Mouse (Mus musculus) midbrain, embryonic 11.5 days (tissue): ENCODE data around the gene Syap1. TPM values are rescaled to one million over a fixed set of nuclear protein-coding genes. Genes with fewer than 3 reads are reported as not detected.
A peak's percentile ranks its signal among the peaks of the same experiment; 100 is the strongest.
"Not testable (repeated sequence)": the region's sequence is repeated elsewhere in the genome, so short reads cannot be mapped to it uniquely, and the experiment has no call there.

Experiments used
- ATAC-seq: fragments of 200-750 bp; cut with Nextera tagmentation; 2 replicates; pipeline ENCODE4 v1.8.0; 2017; ENCODE audit warnings: moderate TSS enrichment, moderate library complexity; ENCODE audit not compliant: low FRiP score
- DNase-seq: peaks from one replicate; pipeline ENCODE4 v3.0.0; 2015; ENCODE audit warnings: low spot score; ENCODE audit errors: missing footprints
- H3K27ac ChIP-seq: fragments of 300-500 bp; sonication (generic); 2 replicates; pipeline ENCODE4 v1.5.1; 2014; ENCODE audit warnings: low read depth, low read length
- H3K27me3 ChIP-seq: fragments of 300-500 bp; sonication (generic); 2 replicates; pipeline ENCODE4 v1.6.1; 2014; ENCODE audit warnings: mild to moderate bottlenecking, low read length, moderate library complexity, mixed read lengths; ENCODE audit not compliant: control insufficient read depth, insufficient read depth
- H3K36me3 ChIP-seq: fragments of 300-500 bp; sonication (generic); 2 replicates; pipeline ENCODE4 v1.6.1; 2014; ENCODE audit warnings: mild to moderate bottlenecking, low read length, moderate library complexity, mixed read lengths; ENCODE audit not compliant: control insufficient read depth, insufficient read depth
- H3K4me1 ChIP-seq: fragments of 300-500 bp; sonication (generic); 2 replicates; pipeline ENCODE4 v1.6.1; 2014; ENCODE audit warnings: low read length; ENCODE audit not compliant: control insufficient read depth, insufficient read depth
- H3K4me2 ChIP-seq: fragments of 300-500 bp; sonication (generic); 2 replicates; pipeline ENCODE4 v1.6.1; 2014; ENCODE audit warnings: mild to moderate bottlenecking, moderate library complexity
- H3K4me3 ChIP-seq: fragments of 300-500 bp; sonication (generic); 2 replicates; pipeline ENCODE4 v1.5.1; 2014; ENCODE audit warnings: low read depth, low read length
- H3K9ac ChIP-seq: fragments of 300-500 bp; sonication (generic); 2 replicates; pipeline ENCODE4 v1.6.1; 2014; ENCODE audit warnings: low read length
- H3K9me3 ChIP-seq: fragments of 300-500 bp; sonication (generic); 2 replicates; pipeline ENCODE4 v1.6.1; 2016; ENCODE audit warnings: low read length; ENCODE audit not compliant: control insufficient read depth
- WGBS: fragments of 180-500 bp; shearing (Covaris S2); extraction: QIAGEN DNeasy Blood & Tissue Kit; methylation state at CpG from one replicate; pipeline ENCODE4 v1.1.7; 2014; 5-methylcytosine and 5-hydroxymethylcytosine counted together
- polyA plus RNA-seq: library from polyadenylated mRNA; unstranded; fragments of >200 nt; fragmentation: Nextera tagmentation; extraction: Ambion mirVana; gene quantifications from 2 replicates; pipeline ENCODE4 v1.2.1, GENCODE M21; 2014

Gene Syap1
- polyA plus RNA-seq, 1 experiment from 2014 or later = 39.5 TPM

- no peaks in the 10 kb centered on the region; the same call in 1 of the 2 replicates for H3K4me1 ChIP-seq
- peak within 1 kb of the TSS; percentile 64 for H3K9ac ChIP-seq
- ATAC-seq = no peak
- peak within 1 kb of the TSS; percentile 50 for H3K4me3 ChIP-seq
- no peak for DNase-seq
- peak within 1 kb of the TSS; percentile 65 for H3K4me2 ChIP-seq
- no peaks in the 10 kb centered on the region for H3K36me3 ChIP-seq
- H3K27ac ChIP-seq = no peak within 1 kb of the TSS
- H3K27me3 ChIP-seq = 0 out of 2 replicates have a peak, but pooled peaks cover 3% of the 10 kb centered on the region
- H3K9me3 ChIP-seq = no peaks in the 10 kb centered on the region
- WGBS = 24% methylated on average over 4 of the region's 4 CpGs
These were observed 12.7 kb upstream of the Syap1 start, which contains the start of gene Ctps2 for GRCm38 (mm10) chrX:162900938-162901337. TSS of gene Ctps2 (plus strand) at chrX:162901238.

DNA sequence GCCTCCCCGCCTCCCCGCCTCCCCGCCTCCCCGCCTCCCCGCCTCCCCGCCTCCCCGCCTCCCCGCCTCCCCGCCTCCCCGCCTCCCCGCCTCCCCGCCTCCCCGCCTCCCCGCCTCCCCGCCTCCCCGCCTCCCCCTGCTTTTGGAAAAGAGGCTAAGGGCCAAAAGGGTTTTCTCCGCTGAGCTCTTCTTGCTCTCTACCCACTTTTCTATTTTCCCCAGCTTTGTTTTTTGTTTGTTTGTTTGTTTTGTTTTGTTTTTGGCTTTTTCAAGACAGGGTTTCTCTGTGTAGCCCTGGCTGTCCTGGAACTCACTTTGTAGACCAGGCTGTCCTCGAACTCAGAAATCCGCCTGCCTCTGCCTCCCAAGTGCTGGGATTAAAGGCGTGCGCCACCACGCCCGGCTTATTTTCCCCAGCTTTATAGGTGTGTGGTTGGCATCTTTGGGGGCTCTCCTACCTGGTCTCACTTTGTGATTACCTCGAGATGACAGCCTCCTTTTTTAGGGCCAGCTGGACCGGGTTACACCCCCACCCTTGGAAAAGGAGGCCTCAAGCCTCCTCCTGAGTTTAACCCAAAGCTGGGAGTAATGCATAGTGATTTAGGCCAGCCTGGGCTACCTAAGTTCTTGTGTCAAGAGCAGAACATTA is 452 bp upstream of the Syap1 start:
- H3K36me3 ChIP-seq, H3K9ac ChIP-seq, H3K27me3 ChIP-seq, H3K4me1 ChIP-seq, H3K4me3 ChIP-seq, H3K4me2 ChIP-seq, H3K27ac ChIP-seq, H3K9me3 ChIP-seq: not testable (repeated sequence)
- DNase-seq = peak; percentile 82
- WGBS = 81% methylated on average over 8 of the region's 25 CpGs
- peak; percentile 75 for ATAC-seq

DNA sequence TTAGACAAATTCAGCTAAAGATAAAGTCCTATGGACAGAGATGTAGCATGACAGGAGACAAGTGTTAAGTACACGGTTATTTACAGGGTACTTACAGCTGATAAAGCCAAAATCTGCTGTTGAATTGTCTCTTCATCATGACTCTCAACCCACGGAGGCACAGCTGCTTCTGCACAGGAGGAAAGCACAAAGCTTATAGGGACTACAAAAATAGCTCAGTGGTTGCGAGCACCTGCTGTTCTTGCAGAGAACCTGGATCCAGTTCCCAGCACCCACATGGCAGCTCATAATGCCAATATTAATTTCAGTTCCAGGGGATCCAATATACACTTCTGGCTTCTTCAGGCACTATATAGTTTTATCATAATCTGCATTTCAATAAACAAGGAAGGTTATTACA is 10.0 kb downstream of the Syap1 start:
- Histone ChIP-seq H3K27ac (no peak overlapping the region), H3K9ac (no peak overlapping the region), H3K9me3 (no peaks in the 10 kb centered on the region), H3K4me2 (no peak overlapping the region), H3K36me3 (no peaks in the 10 kb centered on the region), H3K4me3 (no peak overlapping the region), H3K4me1 (no peaks in the 10 kb centered on the region), H3K27me3 (no peaks in the 10 kb centered on the region)
- no peak for DNase-seq
- no peak for ATAC-seq
- 94% methylated on average over 3 of the region's 3 CpGs for WGBS

DNA sequence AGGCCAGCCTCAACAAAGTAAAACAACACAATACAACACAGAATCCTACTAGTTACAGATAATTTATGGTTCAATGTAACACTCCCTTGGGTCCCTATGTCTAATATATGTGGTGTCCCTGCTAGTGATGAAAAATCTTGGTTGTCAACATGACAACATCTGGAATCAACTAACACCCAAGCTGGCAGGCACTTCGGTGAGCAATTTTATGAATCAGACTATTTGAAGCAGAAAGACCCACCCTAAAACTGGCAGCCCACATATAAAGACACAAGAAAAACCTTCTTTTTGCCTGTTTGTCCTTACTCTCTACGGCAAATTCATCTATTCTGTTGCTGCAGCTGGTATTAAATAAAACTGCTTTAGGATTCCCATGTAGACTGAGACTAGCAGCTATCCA is 14.5 kb downstream of the Syap1 start:
- H3K27me3 ChIP-seq = no peaks in the 10 kb centered on the region; the same call in 1 of the 2 replicates
- DNase-seq = no peak
- no peak overlapping the region for H3K4me3 ChIP-seq
- no peaks in the 10 kb centered on the region for H3K9me3 ChIP-seq
- no peak overlapping the region for H3K4me2 ChIP-seq
- ATAC-seq = no peak
- H3K9ac ChIP-seq = no peak overlapping the region
- WGBS = 94% methylated on average over 2 of the region's 2 CpGs
- H3K36me3 ChIP-seq = peaks cover 3% of the 10 kb centered on the region; the same call in 1 of the 2 replicates
- no peaks in the 10 kb centered on the region for H3K4me1 ChIP-seq
- no peak overlapping the region for H3K27ac ChIP-seq

GRCm38 (mm10) chrX:162871734-162872517 is 16.3 kb downstream of the Syap1 start:
- no peak overlapping the region for H3K4me3 ChIP-seq

GRCm38 (mm10) chrX:162868294-162868965 is 19.8 kb downstream of the Syap1 start:
- H3K4me2 ChIP-seq = no peak overlapping the region
- WGBS = 81% methylated on average over 3 of the region's 3 CpGs
- no peak for DNase-seq
- no peak overlapping the region for H3K27ac ChIP-seq
- H3K27me3 ChIP-seq = no peaks in the 10 kb centered on the region; the same call in 1 of the 2 replicates
- no peak overlapping the region for H3K9ac ChIP-seq
- no peaks in the 10 kb centered on the region for H3K9me3 ChIP-seq
- ATAC-seq = no peak
- H3K36me3 ChIP-seq = peaks cover 3% of the 10 kb centered on the region; the same call in 1 of the 2 replicates
- no peak overlapping the region for H3K4me3 ChIP-seq
- H3K4me1 ChIP-seq = no peaks in the 10 kb centered on the region

More at GRCm38 (mm10) chrX:162871734-162872517, 16.3 kb downstream of the Syap1 start:
- no peak overlapping the region for H3K27ac ChIP-seq
- no peaks in the 10 kb centered on the region for H3K4me1 ChIP-seq
- no peak overlapping the region for H3K4me2 ChIP-seq
- ATAC-seq (no peak), DNase-seq (no peak)
- H3K27me3 ChIP-seq = no peaks in the 10 kb centered on the region; the same call in 1 of the 2 replicates
- 35% methylated on average over 4 of the region's 4 CpGs for WGBS
- no peaks in the 10 kb centered on the region for H3K9me3 ChIP-seq
- peaks cover 3% of the 10 kb centered on the region; the same call in 1 of the 2 replicates for H3K36me3 ChIP-seq
- H3K9ac ChIP-seq = no peak overlapping the region

GRCm38 (mm10) chrX:162848682-162849081 is 39.6 kb downstream of the Syap1 start:
- Histone ChIP-seq H3K9ac (no peak overlapping the region), H3K27ac (no peak overlapping the region), H3K4me2 (no peak overlapping the region), H3K4me3 (no peak overlapping the region), H3K4me1 (no peaks in the 10 kb centered on the region), H3K36me3 (no peaks in the 10 kb centered on the region), H3K27me3 (no peaks in the 10 kb centered on the region), H3K9me3 (no peaks in the 10 kb centered on the region)
- 92% methylated on average over 1 of the region's 1 CpGs for WGBS
- DNase-seq (no peak), ATAC-seq (no peak)

DNA sequence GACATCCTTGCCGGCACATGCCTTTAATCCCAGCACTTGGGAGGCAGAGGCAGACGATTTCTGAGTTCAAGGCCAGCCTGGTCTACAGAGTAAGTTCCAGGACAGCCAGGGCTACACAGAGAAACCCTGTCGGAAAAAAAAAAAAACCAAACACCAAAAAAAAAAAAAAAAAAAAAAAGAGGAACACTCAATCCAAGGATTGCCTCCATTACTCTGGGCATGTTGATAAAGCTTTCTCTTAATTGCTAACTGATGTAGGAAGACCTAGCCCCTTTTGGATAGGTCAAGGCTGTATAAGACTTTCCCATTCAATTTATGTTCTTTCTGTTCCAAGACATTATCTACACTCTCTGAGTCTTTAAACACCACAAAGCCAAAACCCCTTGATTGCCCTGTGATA is 42.7 kb downstream of the Syap1 start:
- no peak overlapping the region for H3K4me3 ChIP-seq
- WGBS = 83% methylated on average over 3 of the region's 3 CpGs
- no peaks in the 10 kb centered on the region for H3K36me3 ChIP-seq
- H3K4me2 ChIP-seq = no peak overlapping the region
- no peaks in the 10 kb centered on the region for H3K27me3 ChIP-seq
- DNase-seq = no peak
- ATAC-seq = no peak
- H3K4me1 ChIP-seq = no peaks in the 10 kb centered on the region
- no peak overlapping the region for H3K9ac ChIP-seq
- no peak overlapping the region for H3K27ac ChIP-seq
- no peaks in the 10 kb centered on the region for H3K9me3 ChIP-seq
